Mouse (Mus musculus): ENCODE results near the gene Abl1.

Abl1 gene

GRCm38 (mm10) chr2:31741728-31742127 lies 53.6 kb downstream of the Abl1 start:
- in situ Hi-C loops (cut with MboI, MseI) = no loop called here

GRCm38 (mm10) chr2:31742134-31742533 lies 54.0 kb downstream of the Abl1 start:
- in situ Hi-C loops (cut with MboI, MseI) = no loop called here

GRCm38 (mm10) chr2:31745741-31746243 lies 57.6 kb downstream of the Abl1 start:
- in situ Hi-C loops (cut with MboI, MseI) = no loop called here

DNA sequence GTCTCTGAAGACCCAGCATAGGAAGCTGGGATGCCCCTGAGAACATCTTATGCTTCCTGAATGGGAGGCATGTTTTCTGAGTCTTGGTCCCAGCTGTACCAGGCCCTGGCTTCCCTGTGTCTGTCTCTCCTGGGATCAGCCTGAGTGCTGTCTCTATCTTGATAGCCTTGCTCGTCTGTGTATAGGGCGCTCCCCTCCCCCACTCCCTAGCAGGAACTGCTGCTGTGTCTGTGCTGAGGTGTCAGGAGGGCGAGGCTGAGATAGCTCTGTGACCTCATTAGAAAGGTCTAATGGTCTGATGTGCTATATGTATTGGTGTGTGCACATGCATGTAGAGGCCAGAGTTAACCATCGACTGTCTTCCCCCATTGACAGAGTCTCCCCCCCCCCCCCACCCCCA lies 58.7 kb downstream of the Abl1 start:
- in situ Hi-C loops (cut with MboI, MseI) = no loop called here

DNA sequence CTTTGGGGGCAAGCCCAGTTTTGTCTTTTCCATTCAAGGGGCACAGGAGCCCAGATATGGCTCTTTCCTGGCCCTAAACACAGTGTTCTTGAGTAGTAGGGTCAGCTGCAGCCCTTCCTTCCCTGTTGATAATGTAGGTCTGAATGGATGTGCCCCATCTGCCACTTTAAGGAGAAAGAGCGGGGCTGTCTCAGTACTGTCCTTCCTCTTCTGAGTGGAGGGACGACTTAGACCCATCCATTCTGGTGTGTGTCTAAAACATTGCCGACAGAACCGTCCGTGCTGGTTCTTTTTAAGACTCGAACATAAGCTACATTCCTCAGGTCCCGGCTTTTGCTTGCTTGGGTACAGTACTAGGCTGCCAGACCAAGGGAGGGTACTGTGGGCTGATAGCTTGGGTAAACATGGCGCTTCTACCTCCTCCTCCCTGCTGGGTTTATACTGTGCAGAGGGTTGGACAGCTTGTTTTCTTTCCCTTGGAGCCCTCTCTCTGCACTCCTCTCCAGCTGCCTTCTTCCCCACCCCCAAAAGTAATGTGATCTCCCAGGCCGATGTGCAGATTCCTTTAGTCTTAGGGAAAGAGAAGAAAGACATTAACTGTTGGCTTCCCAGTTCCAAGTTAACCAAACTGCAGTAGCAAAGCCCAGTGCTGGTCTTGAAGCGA lies 61.0 kb downstream of the Abl1 start:
- in situ Hi-C loops (cut with MboI, MseI) = no loop called here

DNA sequence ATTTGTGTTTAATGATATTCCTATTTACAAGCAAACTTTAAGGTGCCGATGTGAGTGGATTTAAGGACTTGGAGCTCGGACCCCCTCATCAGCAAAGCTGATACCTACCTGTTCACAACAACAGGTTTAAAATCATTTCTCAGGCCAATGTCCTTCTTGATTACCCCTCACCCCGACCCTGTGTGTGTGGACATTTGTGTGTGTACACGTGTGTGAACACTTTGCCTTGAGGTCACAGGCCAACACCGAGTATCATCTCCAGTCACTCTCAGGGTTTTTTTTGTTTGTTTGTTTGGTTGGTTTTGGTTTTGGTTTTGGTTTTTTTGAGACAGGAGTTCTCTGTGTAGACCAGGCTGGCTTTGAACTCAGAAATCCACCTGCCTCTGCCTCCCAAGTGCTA lies 62.0 kb downstream of the Abl1 start:
- in situ Hi-C loops (cut with MboI, MseI) = no loop called here

DNA sequence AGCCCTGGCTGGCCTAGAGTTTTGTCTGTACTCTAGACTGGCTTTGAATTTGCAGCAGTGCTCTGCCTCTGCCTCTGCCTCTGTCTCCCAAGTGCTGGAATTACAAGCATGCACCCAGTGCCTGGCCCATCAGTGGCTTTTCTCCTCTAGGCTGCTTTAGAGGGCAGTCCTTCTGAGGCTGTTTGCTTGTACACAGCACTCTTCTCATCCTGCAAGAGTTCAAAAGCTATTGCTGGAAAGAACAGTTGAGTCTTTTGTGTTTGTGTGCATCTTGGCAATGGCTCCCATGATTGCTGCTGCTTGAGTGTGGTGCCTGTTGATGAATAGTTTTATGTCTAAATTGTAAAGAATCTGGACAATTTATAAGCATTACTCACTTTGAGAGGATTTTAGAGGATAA lies 69.3 kb downstream of the Abl1 start:
- in situ Hi-C loops (cut with MboI, MseI) = no loop called here

DNA sequence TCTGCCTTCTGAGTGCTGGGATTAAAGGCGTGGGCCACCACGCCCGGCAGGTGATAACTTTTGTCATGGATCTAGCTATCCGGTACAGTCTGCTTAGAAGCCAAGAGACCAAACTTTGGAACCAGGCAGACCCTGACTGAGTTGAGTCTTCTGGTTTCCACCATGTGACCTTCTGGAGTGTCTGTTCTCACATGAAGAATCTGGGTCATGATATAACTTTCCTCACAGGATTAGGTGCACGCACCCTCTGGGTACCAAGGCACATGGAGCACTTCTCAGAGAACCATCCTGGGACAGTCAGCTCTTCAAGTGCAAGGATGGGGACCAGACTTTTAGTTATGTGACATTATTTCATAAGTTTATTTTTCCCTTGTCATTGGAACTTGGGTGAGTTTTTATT lies 70.8 kb downstream of the Abl1 start:
- in situ Hi-C loops (cut with MboI, MseI) = no loop called here

DNA sequence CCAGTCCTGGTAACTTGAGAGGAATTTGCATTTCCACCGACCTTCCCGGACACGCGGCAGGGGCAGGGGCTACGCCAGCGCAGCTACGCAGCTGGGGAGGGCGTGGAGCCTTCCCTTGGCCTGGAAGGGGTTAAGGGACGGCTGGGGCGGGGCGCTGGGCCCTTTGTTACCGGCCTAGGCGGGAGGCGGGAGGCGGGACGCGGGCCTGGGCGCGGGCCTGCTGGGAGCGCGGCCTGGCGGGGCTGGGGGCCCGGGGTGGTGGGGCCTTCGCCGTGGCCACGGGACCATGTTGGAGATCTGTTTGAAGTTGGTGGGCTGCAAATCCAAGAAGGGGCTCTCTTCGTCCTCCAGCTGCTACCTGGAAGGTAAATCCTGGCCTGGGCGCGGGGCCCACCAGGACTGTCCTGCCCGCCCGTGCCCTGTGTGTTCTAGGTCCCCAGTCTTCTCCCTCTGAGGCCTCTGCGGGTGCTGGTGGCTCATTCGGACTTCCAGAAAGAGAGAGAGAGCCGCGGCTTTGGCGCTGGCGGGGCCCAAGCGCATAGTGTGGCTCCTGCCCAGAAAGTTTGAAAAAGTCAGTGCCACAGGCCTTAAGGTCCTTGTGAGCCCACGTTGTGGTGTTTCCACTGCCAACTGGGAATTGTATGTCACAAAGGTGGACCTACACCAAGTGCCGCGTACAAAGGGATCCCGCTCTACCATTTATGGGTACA lies 71.7 kb downstream of the Abl1 start:
- in situ Hi-C loops (cut with MboI, MseI) = no loop called here

GRCm38 (mm10) chr2:31760486-31760885 lies 72.3 kb downstream of the Abl1 start:
- in situ Hi-C loops (cut with MboI, MseI) = no loop called here

DNA sequence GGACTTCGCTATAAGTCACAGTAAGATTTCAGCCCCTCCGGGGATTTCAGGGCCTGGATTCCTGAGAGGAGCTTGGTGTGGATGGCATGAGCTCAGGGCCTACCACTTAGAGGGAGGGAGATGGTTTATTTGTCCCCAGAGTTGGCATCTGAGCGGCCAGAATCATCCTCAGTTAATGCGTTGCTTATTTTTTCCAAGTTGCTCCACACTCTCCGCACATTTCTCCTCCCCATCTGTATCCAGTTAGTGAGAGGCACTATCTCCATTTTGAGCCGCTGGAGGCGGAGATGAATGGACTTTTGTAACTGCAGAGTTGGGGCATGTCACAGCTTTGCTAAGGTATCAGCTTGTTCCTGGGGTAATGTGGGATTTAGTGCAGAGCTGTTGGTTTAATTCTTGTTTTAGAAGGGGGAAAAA lies 72.9 kb downstream of the Abl1 start:
- in situ Hi-C loops (cut with MboI, MseI) = no loop called here

DNA sequence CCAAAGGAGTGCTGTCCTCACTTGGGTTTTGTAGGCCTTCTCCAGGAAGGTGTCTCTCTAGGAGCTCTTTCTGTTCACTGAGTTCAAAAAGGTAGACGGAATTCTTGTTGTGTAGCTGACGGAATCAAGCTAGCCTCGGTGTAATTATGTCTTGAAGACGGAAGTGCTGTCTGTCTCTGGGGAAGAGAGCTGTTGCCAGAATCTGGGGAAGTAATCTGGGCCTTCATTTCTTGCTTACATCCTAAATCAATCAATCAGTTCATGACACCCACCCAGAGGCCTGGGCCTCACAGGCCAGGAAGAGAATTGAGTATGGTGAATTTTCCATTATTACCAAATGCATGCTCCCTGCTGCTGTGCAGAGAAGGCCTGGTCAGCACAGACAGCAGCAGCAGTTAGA lies 73.4 kb downstream of the Abl1 start:
- in situ Hi-C loops (cut with MboI, MseI) = no loop called here

DNA sequence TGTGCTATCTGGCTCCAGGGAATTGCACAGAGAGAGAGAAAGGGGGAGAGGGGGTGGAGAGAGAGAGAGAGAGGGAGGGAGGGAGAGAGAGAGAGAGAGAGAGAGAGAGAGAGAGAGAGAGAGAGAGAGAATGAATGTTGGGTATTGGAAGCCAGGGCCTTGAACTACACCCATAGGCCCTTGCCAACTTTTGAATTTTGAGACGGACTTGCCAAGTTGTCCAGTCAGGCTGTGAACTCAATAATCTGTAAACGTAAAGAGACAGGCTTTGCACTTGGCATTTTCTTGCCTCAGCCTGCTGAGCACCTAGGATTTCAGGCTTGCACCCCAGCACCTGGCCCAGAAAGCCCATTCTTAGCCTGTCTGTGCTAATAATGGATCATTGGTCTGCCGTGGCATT lies 74.0 kb downstream of the Abl1 start:
- in situ Hi-C loops (cut with MboI, MseI) = no loop called here

DNA sequence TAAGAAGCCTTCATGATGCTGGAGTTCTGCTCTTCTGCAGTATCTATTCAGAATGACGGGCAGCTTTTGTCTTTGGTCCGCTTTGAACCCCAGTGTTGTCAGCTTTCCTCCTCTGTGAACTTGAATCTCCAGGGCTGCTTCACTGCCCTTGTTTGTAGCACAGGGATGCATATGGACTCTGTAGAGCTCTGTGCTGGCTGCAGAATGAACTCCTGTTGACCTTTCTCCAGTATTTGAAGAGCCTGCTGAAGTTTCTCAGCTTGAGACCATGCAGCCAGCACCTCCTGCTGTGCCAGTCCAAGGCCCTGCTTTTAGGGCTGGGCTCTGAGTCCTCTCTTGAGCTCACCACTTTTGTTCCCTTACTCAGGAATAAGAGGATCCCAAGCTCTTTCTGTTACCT lies 74.7 kb downstream of the Abl1 start:
- in situ Hi-C loops (cut with MboI, MseI) = no loop called here

DNA sequence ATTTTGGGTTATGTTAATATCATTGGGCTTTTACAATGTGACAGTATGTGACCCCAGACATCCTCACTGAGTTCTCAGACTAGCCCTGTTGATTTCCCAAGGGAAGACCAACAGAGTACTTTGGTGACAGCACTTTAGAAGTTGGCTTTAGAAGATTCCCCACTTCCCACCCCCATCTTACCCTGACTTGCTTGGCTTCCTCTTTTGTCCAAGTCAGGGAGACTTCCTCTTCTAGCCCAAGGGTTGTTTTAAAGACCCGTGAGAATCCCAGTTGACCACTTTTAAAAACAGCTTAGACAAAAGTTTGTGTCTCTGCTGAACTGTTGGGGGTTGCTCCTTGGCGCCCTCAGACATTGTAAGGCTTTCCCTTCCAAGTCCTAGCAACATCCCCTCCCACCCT lies 75.1 kb downstream of the Abl1 start:
- in situ Hi-C loops (cut with MboI, MseI) = no loop called here

- in situ Hi-C loops (cut with MboI, MseI) = no loop called here
These were observed 78.9 kb downstream of the Abl1 start for GRCm38 (mm10) chr2:31767104-31767503.

GRCm38 (mm10) chr2:31767815-31768214 lies 79.6 kb downstream of the Abl1 start:
- in situ Hi-C loops (cut with MboI, MseI) = no loop called here

DNA sequence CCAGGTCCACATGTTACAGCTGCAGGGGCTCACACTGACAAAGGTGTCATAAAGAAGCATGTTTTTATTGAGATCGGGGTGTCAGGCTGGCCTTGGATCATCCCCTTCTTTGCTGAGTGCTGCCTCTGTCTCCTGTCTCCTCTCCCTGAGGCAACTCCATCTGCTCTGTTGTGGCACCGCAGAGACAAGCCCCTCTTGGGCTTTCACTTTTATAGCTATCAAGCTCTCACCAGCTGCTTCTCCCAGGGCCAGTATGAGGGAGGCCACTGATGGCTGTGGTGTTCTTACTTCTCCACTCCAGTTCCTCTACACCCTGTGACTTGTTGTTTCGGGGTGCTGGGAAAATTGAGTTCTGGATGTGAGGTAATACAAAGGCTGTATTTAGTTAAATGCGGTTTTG lies 80.9 kb downstream of the Abl1 start:
- in situ Hi-C loops (cut with MboI, MseI) = no loop called here

DNA sequence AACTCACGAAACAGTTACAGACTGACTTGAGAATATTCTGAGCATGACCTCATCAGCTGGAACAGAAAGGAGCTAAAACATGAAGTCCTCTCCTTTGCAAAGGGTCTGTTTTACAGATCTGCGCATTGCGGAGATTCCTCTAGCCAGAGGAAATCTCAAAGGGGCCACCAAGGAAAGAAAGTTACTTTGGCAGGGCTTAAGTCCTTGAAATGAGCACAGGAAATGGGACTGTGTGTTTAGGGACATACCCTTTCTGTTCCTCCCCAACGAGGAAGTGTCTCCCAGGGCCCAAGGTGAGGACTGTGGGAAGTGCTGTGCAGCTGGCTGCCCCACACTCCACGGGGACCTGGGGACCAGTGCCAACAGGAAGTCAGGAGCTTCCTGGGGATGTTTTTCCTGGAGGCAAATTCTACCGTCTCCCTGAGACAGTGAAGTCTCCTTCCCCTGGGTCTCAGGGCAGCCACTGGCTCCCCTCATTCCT lies 81.5 kb downstream of the Abl1 start:
- in situ Hi-C loops (cut with MboI, MseI) = no loop called here

DNA sequence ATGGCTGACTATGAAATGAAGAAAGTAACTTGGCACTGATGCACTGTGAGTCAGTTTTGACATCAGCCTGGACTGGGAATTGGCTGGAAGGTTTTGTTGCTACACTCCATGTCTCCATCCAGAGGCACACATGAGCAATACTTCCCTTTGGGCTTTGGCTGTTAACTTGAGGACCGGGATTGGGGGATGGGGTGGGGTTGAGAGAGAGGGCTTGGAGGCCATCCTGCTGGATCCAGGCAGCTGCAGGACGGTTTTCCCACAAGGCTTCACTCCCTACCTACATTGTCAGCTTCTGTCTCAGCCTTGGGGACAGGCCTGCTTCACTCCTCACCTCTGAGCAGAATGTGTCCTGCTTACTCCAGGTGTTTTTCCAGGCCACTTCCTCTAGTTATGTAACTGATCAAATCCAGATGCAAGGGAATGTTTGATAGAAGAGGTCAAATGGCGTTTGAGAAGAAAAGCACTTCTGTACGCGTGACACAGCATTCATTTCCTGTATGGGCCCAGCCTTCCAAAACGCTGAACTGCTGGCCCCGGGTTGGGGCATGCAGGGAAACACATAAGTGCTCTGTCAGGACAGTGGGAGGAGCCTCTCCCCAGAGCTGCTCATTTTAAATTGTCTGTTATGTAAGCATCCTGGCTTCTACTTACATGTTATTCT lies 82.7 kb downstream of the Abl1 start:
- in situ Hi-C loops (cut with MboI, MseI) = no loop called here

- in situ Hi-C loops (cut with MboI, MseI) = no loop called here
These were observed 88.3 kb downstream of the Abl1 start for GRCm38 (mm10) chr2:31776479-31776878.

GRCm38 (mm10) chr2:31779258-31779657 lies 91.1 kb downstream of the Abl1 start:
- in situ Hi-C loops (cut with MboI, MseI) = no loop called here

Measured in T-helper 2 cell (primary cell).